Mouse (Mus musculus) cerebellum, adult 9-10 months (tissue): ENCODE data around the gene Usp38.
"Not testable (repeated sequence)": the region's sequence is repeated elsewhere in the genome, so short reads cannot be mapped to it uniquely, and the experiment has no call there.

Experiments used
- DNase-seq: peaks from one replicate; pipeline ENCODE4 v3.0.0; 2022

Usp38 gene

DNA sequence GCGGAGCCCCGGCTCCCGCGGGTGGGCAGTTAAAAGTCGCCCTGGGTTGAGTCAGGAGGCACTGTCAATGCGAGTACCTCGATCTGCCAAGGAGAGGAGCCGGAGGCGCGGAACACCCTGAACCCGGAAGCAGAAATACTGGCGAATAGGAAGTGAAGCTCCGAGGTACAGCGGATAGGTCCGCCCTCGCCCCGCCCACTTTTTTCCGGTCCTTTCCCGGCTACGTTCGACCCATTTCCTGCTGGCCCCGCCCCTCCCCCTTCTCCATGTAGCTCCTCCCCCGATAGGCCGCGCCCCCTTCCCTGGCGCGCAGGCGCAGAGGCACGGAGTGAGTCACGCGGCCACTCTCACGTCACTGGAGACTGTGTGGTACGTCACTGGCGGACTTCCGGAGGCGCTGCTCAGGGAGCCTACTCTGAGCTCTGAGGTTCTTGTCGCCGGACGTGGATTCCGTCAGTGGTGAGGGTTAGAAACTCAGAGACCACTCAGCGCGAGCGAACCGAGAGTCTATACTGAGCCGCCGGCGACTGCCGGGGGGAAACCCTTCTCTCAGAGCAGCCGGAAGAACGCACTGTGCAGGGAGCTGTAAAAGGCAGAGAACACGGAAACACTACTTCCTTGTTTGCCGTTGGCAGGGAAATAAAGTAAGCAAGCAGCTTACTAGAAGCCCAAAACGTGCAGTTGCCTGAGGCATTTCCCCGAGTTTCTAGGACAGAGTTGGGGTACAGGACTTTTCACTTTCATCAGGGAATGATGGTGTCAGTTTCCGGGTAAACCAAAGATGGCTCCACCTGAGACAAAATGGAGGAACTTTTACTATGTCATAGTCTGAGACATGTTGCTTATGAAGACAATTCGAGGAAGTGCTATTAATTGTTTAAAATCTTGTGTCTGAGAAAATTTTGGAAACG lies at the start of gene Usp38:
TSS of gene Usp38 (minus strand) at position 140 of the 911 bp plus-strand sequence.
- DNase-seq, result peak; percentile 99

- no peak for DNase-seq
Measured at GRCm38 (mm10) chr8:81062566-81062965, 47.8 kb upstream of the Usp38 start.

DNA sequence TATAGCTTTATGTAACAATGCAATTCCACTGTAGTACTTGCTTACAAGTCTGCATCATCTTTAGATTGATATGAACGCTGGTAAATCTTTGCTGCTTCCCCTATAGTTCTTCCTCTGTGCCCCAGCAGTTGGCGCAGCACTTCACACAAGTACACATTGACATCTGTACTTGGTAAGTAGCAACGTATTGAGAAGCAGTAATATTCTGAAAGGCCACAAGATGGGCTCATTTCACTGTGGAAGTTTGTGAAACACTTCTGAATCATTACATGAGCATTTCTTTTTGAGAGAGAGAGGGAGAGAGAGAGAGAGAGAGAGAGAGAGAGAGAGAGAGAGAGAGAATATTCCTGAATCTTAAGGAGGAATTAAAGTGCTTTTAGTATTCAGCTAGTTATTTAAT lies 47.2 kb upstream of the Usp38 start:
- peak; percentile 23 for DNase-seq

DNA sequence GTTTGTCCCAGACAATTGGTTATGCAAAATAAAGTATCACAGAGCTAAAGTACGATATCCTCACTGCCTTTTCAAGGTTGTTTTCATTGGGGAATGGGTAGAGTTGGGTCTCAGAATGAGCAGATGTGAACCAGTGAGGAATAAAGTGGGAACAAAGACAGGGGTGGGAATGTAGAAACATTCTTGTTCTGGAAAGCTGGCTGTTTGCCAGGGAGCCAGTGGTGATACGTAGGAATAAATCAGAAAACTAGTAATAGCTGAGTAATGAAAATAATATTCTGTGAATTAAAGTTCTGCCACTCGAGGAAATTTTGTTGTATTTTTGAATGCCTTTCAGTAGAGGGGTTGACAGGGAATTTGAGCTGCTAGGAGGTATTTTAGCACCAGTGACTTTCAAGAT lies 29.5 kb upstream of the Usp38 start:
- DNase-seq, result no peak

GRCm38 (mm10) chr8:81027991-81028390 lies 13.3 kb upstream of the Usp38 start:
- DNase-seq, result no peak

GRCm38 (mm10) chr8:81017548-81017947 lies 2.8 kb upstream of the Usp38 start:
- not testable (repeated sequence) for DNase-seq

- DNase-seq, result no peak
Measured at GRCm38 (mm10) chr8:81013811-81014530, 757 bp downstream of the Usp38 start.

DNA sequence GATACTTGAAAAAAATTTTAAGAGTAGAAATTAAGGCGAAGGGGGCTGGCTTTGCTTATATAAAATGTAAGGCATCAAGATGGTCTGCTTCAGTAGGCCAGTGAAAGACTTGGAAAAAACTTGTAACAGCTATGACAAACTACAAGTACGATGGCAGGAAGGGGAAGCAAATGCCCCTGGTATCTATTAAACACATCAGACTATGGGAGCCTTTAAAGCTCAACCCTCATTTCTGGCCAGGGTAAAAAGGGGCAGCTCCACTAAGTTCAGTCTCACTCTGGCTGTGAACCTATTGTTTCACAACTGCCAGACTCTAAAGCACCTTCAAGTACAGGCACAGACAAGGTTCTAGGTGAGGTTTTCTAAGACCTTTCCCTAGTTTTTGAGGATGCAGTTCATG lies 2.0 kb downstream of the Usp38 start:
- no peak for DNase-seq

DNA sequence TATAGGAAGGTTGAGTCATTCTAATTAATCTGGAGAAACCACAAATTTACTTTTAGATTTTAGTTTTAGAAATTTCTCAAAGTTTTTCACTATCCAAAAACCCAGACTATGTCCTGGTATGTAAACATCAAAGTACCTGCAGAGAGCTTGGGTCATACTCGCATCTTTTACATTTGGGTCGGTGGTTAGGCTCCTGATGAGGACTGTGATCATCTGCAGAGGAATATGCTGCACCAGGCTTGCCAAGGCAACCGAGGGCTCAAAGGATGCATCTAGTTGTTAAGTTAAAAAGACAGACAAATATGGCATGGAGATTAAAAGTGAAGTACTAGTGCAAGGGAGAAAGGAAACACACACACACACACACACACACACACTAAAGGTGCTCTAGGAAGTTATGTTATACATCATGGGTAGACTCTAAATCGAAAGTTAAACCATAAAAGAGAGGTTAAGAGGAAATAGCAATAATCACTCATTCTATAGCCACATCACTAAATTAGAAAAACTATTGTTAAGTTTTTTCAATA lies 2.6 kb downstream of the Usp38 start:
- DNase-seq, result no peak

GRCm38 (mm10) chr8:81010386-81010785 lies 4.3 kb downstream of the Usp38 start:
- DNase-seq, result no peak

DNA sequence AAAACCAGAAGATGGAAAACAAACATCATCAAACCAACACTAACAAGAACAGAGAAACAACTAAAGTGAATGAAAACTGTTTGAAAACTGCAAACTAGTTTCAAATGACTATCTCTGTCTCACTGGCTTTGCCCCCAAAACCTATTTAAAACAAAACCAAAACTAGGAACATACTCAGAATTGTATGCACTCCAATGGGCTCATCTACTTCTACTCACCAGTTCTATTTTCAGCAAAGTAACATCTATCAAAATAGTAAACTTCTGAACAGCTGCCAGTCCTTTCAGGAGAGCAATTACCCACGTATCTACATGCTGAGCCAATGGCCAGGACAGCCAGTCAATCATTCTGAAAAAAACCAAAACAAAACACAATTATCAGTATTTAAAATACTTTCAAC lies 9.6 kb downstream of the Usp38 start:
- DNase-seq, result no peak

GRCm38 (mm10) chr8:80996632-80997031 lies 18.1 kb downstream of the Usp38 start:
- peak; percentile 46 for DNase-seq

GRCm38 (mm10) chr8:80991937-80992336 lies 22.8 kb downstream of the Usp38 start:
- no peak for DNase-seq

GRCm38 (mm10) chr8:80982829-80983228 lies 31.9 kb downstream of the Usp38 start:
- peak; percentile 96 for DNase-seq

DNA sequence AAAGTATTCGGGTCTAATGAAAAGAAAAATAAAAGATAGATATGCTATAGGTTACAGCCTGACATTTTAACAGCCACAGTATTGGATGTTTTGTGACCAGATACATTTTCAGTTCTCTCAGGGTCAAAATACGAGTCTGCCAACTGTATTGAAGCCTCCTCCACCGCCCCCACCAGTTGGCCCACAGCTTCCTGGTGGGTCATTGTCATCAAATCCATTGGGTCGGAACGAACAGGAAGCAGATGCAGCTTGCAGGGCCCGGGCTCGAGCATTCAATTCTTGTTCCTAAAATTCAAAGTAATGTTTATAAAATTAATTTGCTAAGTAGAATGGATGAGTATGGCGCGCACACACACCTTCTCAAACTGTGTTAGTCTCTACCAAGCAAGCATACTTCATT lies 33.0 kb downstream of the Usp38 start:
- DNase-seq, result no peak

DNA sequence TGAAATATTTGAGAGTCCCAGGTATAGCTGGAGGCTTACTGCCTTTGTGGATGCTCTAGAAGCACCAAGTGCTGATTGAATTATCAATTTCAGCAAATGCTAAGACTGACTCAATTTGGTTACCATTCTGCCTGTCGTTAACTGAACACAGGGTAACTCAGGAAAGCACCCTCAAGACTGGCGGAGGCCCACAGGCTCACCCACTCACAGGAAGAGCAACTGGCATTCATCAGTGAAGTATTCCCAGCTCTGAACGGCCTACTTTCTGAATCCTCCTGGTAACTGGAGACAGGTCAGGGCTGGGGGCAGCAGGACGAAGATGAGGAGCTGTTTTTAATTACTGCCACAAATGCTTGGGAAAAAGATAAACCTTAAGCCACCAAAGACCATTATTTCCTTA lies 34.7 kb downstream of the Usp38 start:
- DNase-seq, result no peak

GRCm38 (mm10) chr8:80977231-80977630 lies 37.5 kb downstream of the Usp38 start:
- DNase-seq, result no peak

DNA sequence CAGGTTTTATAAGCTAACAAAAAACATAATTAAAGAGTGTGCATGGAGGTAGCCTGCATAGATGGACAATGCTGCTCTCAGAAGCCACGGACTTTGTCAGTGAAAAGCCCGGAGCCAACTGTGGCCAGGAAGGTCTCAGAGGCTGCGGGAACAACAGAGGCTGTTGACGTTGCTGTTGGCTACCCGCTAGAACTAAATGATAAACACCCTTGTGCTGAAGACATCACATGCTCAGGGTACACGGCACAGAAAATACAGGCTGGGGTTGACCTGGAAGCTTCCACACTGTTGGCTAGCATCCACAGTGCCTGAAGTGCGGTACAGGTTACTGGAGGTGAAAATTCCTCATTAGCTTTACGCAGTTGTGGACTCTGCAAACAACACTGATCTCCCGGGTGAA lies 43.6 kb downstream of the Usp38 start:
- DNase-seq, result no peak

GRCm38 (mm10) chr8:80970000-80970685 lies 44.6 kb downstream of the Usp38 start:
- DNase-seq, result no peak

- no peak for DNase-seq
Measured at GRCm38 (mm10) chr8:80969423-80969822, 45.3 kb downstream of the Usp38 start.

- DNase-seq, result no peak
Measured at GRCm38 (mm10) chr8:80963095-80963494, 51.6 kb downstream of the Usp38 start.

DNA sequence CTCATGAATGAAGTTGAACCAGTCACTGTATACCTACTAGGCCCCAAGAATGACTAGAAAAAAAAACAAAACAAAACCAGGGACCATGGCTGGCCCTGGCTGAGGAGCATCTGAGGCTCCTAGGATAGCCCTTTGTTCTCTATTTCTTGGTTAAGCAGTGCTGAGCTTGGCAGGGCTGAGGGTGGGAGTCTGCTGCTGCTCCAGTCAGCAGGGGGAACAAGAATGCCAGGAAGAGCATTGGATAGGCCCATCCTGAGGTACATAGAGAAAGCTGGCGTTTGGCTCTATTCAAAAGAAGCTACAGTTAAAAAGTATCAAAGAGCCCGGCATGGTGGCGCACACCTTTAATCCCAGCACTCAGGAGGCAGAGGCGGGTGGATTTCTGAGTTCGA lies 52.1 kb downstream of the Usp38 start:
- DNase-seq, result no peak

DNA sequence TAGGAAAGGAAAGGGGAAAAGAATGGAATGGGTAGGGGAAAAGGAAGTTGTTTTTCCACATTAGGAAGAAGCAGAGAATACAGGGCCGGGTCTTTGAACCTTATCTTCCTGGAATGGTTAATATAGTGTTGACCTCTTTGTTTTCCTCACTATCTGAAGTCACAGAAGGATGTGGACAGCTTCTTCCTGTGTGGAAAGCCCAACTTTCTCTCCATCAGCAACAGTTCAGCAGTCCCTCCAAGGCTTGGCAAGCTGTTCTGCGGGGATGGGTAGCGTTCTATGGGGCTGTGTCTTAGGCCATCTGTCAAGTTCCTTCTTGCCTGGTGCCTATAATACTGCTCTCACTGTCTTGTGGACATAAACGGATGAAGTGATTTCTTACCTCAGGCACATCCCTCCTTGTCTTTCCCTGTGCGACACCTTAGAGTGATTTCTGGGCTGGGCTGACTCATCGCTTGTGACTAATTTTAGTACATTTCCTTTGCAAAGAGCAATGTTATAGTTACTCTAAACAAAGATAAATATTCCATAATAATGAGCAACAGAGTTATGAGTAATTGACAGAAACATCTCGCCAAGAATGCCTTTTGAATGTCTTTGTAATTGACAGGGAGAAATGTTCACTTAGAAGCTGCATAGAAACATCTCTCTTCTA lies 52.7 kb downstream of the Usp38 start:
- DNase-seq, result no peak
